Mouse (Mus musculus) G1E (cell line): ENCODE measurements at regions not wholly inside any gene's neighbourhood (a gene's known extent, or its start where the extent isn't known, plus 50 kb on each side); places are given as distances from the start of the nearest gene placed in this dataset.

ENCODE experiments used
- ATAC-seq: 2 replicates; pipeline ENCODE4 v1.8.0; 2016; ENCODE audit warnings: mild to moderate bottlenecking; ENCODE audit not compliant: insufficient number of reproducible peaks, poor library complexity, low FRiP score, severe bottlenecking; ENCODE audit errors: extremely low read depth
- DNase-seq: peaks from one replicate; pipeline ENCODE4 v3.0.0; 2012; ENCODE audit warnings: low spot score
- H3K27me3 ChIP-seq: 2 replicates; pipeline ENCODE4 v1.6.1; 2012; ENCODE audit warnings: mild to moderate bottlenecking, low read length, inconsistent platforms; ENCODE audit not compliant: insufficient read depth
- H3K36me3 ChIP-seq: replicated peaks from 2 replicates; pipeline ENCODE3; 2012; ENCODE audit warnings: mild to moderate bottlenecking, inconsistent platforms
- H3K4me1 ChIP-seq: 2 replicates; pipeline ENCODE4 v1.6.1; 2012; ENCODE audit warnings: low read depth, low read length, inconsistent platforms, mixed read lengths; ENCODE audit not compliant: insufficient read depth
- H3K4me3 ChIP-seq: 2 replicates; pipeline ENCODE4 v1.5.1; 2012; ENCODE audit warnings: low read depth, mild to moderate bottlenecking, inconsistent platforms, low read length, moderate library complexity, mixed read lengths
- H3K9me3 ChIP-seq: replicated peaks from 2 replicates; pipeline ENCODE4 v1.6.1; 2012; ENCODE audit warnings: inconsistent platforms
- CTCF ChIP-seq: IDR thresholded peaks from 2 replicates; pipeline ENCODE4 v1.5.1; 2012; ENCODE audit warnings: low read depth, low read length, inconsistent platforms, mixed read lengths
- GATA1 ChIP-seq: IDR thresholded peaks from 2 replicates; pipeline ENCODE4 v1.6.1; 2012; ENCODE audit warnings: borderline replicate concordance, low read length, inconsistent platforms, mixed read lengths
- GATA2 ChIP-seq: IDR thresholded peaks from 2 replicates; pipeline ENCODE4 v1.6.1; 2012; ENCODE audit warnings: low read depth, low read length, inconsistent platforms, borderline replicate concordance
- POLR2AphosphoS5 ChIP-seq: IDR thresholded peaks from 2 replicates; pipeline ENCODE4 v1.6.1; 2012; ENCODE audit warnings: low read depth, low read length, inconsistent platforms; ENCODE audit not compliant: insufficient replicate concordance
- TAL1 ChIP-seq: conservative IDR thresholded peaks from 2 replicates; pipeline ENCODE4 v1.6.1; 2012; ENCODE audit warnings: low read depth, low read length, inconsistent platforms, mixed read lengths

GRCm38 (mm10) chr9:120869432-120870081 lies 59.5 kb upstream of the Ctnnb1 start:
- TF ChIP-seq GATA1 (no peak), POLR2AphosphoS5 (no peak), CTCF (no peak), GATA2 (no peak), TAL1 (no peak)
- peaks cover 15% of the 10 kb centered on the region for H3K27me3 ChIP-seq
- no peak for DNase-seq
- no peaks in the 10 kb centered on the region for H3K4me1 ChIP-seq
- no peaks in the 10 kb centered on the region for H3K9me3 ChIP-seq
- H3K4me3 ChIP-seq: no peak overlapping the region
- ATAC-seq: no peak
- no peaks in the 10 kb centered on the region for H3K36me3 ChIP-seq

GRCm38 (mm10) chr9:120873293-120873692 lies 55.7 kb upstream of the Ctnnb1 start:
- TF ChIP-seq CTCF: no peak
- Histone ChIP-seq H3K4me3 (no peak overlapping the region), H3K4me1 (no peaks in the 10 kb centered on the region), H3K27me3 (peaks cover 21% of the 10 kb centered on the region), H3K9me3 (no peaks in the 10 kb centered on the region), H3K36me3 (no peaks in the 10 kb centered on the region)
- DNase-seq: no peak
- no peak for ATAC-seq

- TF ChIP-seq POLR2AphosphoS5: no peak
- Histone ChIP-seq H3K27me3 (peaks cover 18% of the 10 kb centered on the region), H3K36me3 (no peaks in the 10 kb centered on the region), H3K9me3 (no peaks in the 10 kb centered on the region), H3K4me3 (no peak overlapping the region), H3K4me1 (no peaks in the 10 kb centered on the region)
- ATAC-seq (no peak), DNase-seq (no peak)
Measured at GRCm38 (mm10) chr9:120874416-120874976, 54.5 kb upstream of the Ctnnb1 start.

GRCm38 (mm10) chr9:120877101-120877500 lies 51.9 kb upstream of the Ctnnb1 start:
- Histone ChIP-seq H3K36me3 (no peaks in the 10 kb centered on the region), H3K4me3 (no peak overlapping the region), H3K9me3 (no peaks in the 10 kb centered on the region), H3K27me3 (peaks cover 15% of the 10 kb centered on the region), H3K4me1 (no peaks in the 10 kb centered on the region)
- DNase-seq (no peak), ATAC-seq (no peak)
- TF ChIP-seq GATA2 (no peak), TAL1 (no peak), GATA1 (no peak), CTCF (no peak), POLR2AphosphoS5 (no peak)
